Mouse (Mus musculus) limb, embryonic 12.5 days (tissue): ENCODE data around the gene Ceacam12. TPM values are rescaled to one million over a fixed set of nuclear protein-coding genes. Genes with fewer than 3 reads are reported as not detected.
"Not testable (repeated sequence)": the region's sequence is repeated elsewhere in the genome, so short reads cannot be mapped to it uniquely, and the experiment has no call there.

ENCODE experiments used
- ATAC-seq: fragments of 200-750 bp; cut with Nextera tagmentation; 2 replicates; pipeline ENCODE4 v1.8.0; 2017; ENCODE audit warnings: low read depth, moderate TSS enrichment; ENCODE audit not compliant: insufficient number of reproducible peaks, insufficient read depth, low FRiP score, low TSS enrichment
- H3K27ac ChIP-seq: fragments of 300-500 bp; sonication (generic); 2 replicates; pipeline ENCODE4 v1.5.1; 2016; ENCODE audit warnings: mild to moderate bottlenecking, moderate library complexity
- H3K27me3 ChIP-seq: fragments of 300-500 bp; sonication (generic); 2 replicates; pipeline ENCODE4 v1.6.1; 2016; ENCODE audit warnings: mild to moderate bottlenecking, moderate library complexity
- H3K36me3 ChIP-seq: fragments of 300-500 bp; sonication (generic); 2 replicates; pipeline ENCODE4 v1.6.1; 2016; ENCODE audit warnings: mild to moderate bottlenecking, moderate library complexity
- H3K4me1 ChIP-seq: fragments of 300-500 bp; sonication (generic); replicated peaks from 2 replicates; pipeline ENCODE4 v1.6.1; 2016
- H3K4me2 ChIP-seq: fragments of 300-500 bp; sonication (generic); 2 replicates; pipeline ENCODE4 v1.6.1; 2016; ENCODE audit warnings: mild to moderate bottlenecking, moderate library complexity
- H3K4me3 ChIP-seq: fragments of 300-500 bp; sonication (generic); replicated peaks from 2 replicates; pipeline ENCODE4 v1.5.1; 2016; ENCODE audit warnings: mild to moderate bottlenecking
- H3K9ac ChIP-seq: fragments of 300-500 bp; sonication (generic); replicated peaks from 2 replicates; pipeline ENCODE4 v1.6.1; 2016; ENCODE audit warnings: mild to moderate bottlenecking, moderate library complexity
- H3K9me3 ChIP-seq: fragments of 300-500 bp; sonication (generic); 2 replicates; pipeline ENCODE4 v1.6.1; 2016; ENCODE audit warnings: mild to moderate bottlenecking, moderate library complexity
- WGBS: fragments of 180-500 bp; shearing (Covaris S2); methylation state at CpG from one replicate; pipeline ENCODE4 v1.1.7; 2016; 5-methylcytosine and 5-hydroxymethylcytosine counted together
- microRNA-seq: library from miRNA; unstranded; fragments of <30 nt; microRNA quantifications from one replicate; pipeline ENCODE4, GENCODE M21; 2017
- polyA plus RNA-seq: library from polyadenylated mRNA; unstranded; fragments of >200 nt; fragmentation: Nextera tagmentation; extraction: Ambion mirVana; gene quantifications from 2 replicates; pipeline ENCODE4 v1.2.1, GENCODE M21; 2016

Ceacam12 gene
- not detected in 2 replicates for polyA plus RNA-seq

GRCm38 (mm10) chr7:18065629-18066028 lies at the start of gene Ceacam12:
Ceacam12 (plus strand) TSS chr7:18065929.
- Histone ChIP-seq H3K4me2 (no peak within 1 kb of the TSS), H3K9me3 (peaks cover 82% of the 10 kb centered on the region), H3K27ac (no peak within 1 kb of the TSS), H3K4me3 (no peak within 1 kb of the TSS), H3K4me1 (no peaks in the 10 kb centered on the region), H3K27me3 (no peaks in the 10 kb centered on the region), H3K36me3 (no peaks in the 10 kb centered on the region), H3K9ac (no peak within 1 kb of the TSS)
- no peak for ATAC-seq
- 77% methylated on average over 1 of the region's 1 CpGs for WGBS

GRCm38 (mm10) chr7:18073821-18074220 lies 8.1 kb downstream of the Ceacam12 start:
- H3K4me3 ChIP-seq, H3K4me1 ChIP-seq, H3K27ac ChIP-seq, ATAC-seq, H3K36me3 ChIP-seq, H3K4me2 ChIP-seq, H3K9ac ChIP-seq, H3K27me3 ChIP-seq: not testable (repeated sequence)
- WGBS: 83% methylated on average over 1 of the region's 1 CpGs
- H3K9me3 ChIP-seq: peaks cover 66% of the 10 kb centered on the region

- peaks cover 47% of the 10 kb centered on the region for H3K9me3 ChIP-seq
- ATAC-seq: no peak
- WGBS: 37% methylated on average over 2 of the region's 2 CpGs
Observed at GRCm38 (mm10) chr7:18100785-18101184, 35.1 kb downstream of the Ceacam12 start.

More at GRCm38 (mm10) chr7:18100785-18101184, 35.1 kb downstream of the Ceacam12 start:
- Histone ChIP-seq H3K36me3 (no peaks in the 10 kb centered on the region), H3K4me3 (no peak overlapping the region), H3K9ac (no peak overlapping the region), H3K27ac (no peak overlapping the region), H3K4me1 (no peaks in the 10 kb centered on the region), H3K4me2 (no peak overlapping the region), H3K27me3 (no peaks in the 10 kb centered on the region)

Small RNAs within 50 kb of the gene (microRNA-seq; reads per million reads assigned to microRNA genes)
- gene Gm22414: not detected

Other genes with a start within 250 kb of the Ceacam12 start
- not detected in 2 replicates for gene Gm5155, start 194.2 kb upstream of the Ceacam12 start, polyA plus RNA-seq
- gene Ceacam11, start 93.8 kb upstream of the Ceacam12 start, polyA plus RNA-seq: not detected in 2 replicates
- not detected in 2 replicates for gene Ceacam13, start 56.0 kb upstream of the Ceacam12 start, polyA plus RNA-seq
- gene Igfl3, start 110.6 kb downstream of the Ceacam12 start, polyA plus RNA-seq: not detected in 2 replicates
- gene Mill1, start 179.4 kb downstream of the Ceacam12 start, polyA plus RNA-seq: not detected in 2 replicates